Mouse (Mus musculus) liver, adult 2 months (tissue): ENCODE data around the gene Poglut1.

Source experiments
- CTCF ChIP-seq: fragments of 200-500 bp; IDR thresholded peaks from 2 replicates; pipeline ENCODE4 v1.5.1; 2011; ENCODE audit warnings: low read depth, low read length, control low read depth
- POLR2A ChIP-seq: fragments of 200-500 bp; IDR thresholded peaks from 2 replicates; pipeline ENCODE4 v1.6.1; 2011; ENCODE audit warnings: low read length, control low read depth; ENCODE audit not compliant: insufficient read depth; ENCODE audit errors: extremely low read depth

DNA sequence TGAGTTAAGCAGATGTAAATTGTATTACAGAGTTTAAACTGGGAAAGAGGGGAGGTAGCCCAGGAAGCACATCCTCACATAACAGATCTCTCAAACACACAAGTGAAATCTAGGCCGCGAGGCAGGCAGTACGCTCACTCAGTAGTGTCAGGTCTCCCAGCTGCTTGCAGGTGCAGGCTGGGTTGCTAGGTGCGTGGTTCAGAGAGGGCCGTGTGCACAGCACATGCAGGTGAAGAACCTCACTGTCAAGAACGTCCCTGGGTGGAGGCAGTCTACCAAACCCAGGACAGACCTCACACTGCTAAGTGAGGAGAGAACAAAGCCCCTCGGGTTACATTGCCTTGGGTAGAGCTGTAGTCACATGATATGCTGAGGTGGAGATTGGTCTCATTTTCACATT lies 34.7 kb upstream of the Poglut1 start:
- TF ChIP-seq CTCF (no peak), POLR2A (no peak)
